Mouse (Mus musculus) embryonic facial prominence, embryonic 10.5 days (tissue): ENCODE data around the gene 2010111I01Rik. TPM values are rescaled to one million over a fixed set of nuclear protein-coding genes. Genes with fewer than 3 reads are reported as not detected.

ENCODE experiments used
- DNase-seq: peaks from one replicate; pipeline ENCODE4 v3.0.0-alpha.2; 2017; ENCODE audit warnings: low spot score
- H3K27ac ChIP-seq: fragments of 300-500 bp; sonication (generic); replicated peaks from 2 replicates; pipeline ENCODE4 v1.5.1; 2016; ENCODE audit warnings: mild to moderate bottlenecking
- H3K27me3 ChIP-seq: fragments of 300-500 bp; sonication (generic); replicated peaks from 2 replicates; pipeline ENCODE4 v1.6.1; 2016; ENCODE audit warnings: low read depth, mild to moderate bottlenecking; ENCODE audit not compliant: poor library complexity, severe bottlenecking
- H3K36me3 ChIP-seq: fragments of 300-500 bp; sonication (generic); replicated peaks from 2 replicates; pipeline ENCODE4 v1.6.1; 2016; ENCODE audit warnings: mild to moderate bottlenecking, moderate library complexity
- H3K4me1 ChIP-seq: fragments of 300-500 bp; sonication (generic); 2 replicates; pipeline ENCODE4 v1.6.1; 2016
- H3K4me3 ChIP-seq: fragments of 300-500 bp; sonication (generic); 2 replicates; pipeline ENCODE4 v1.5.1; 2016; ENCODE audit warnings: mild to moderate bottlenecking, moderate library complexity
- H3K9me3 ChIP-seq: fragments of 300-500 bp; sonication (generic); 2 replicates; pipeline ENCODE4 v1.6.1; 2016; ENCODE audit warnings: mild to moderate bottlenecking
- WGBS: fragments of 180-500 bp; shearing (Covaris S2); methylation state at CpG from one replicate; pipeline ENCODE4 v1.1.7; 2016; 5-methylcytosine and 5-hydroxymethylcytosine counted together
- polyA plus RNA-seq: library from polyadenylated mRNA; unstranded; fragments of >200 nt; fragmentation: Nextera tagmentation; extraction: Ambion mirVana; gene quantifications from 2 replicates; pipeline ENCODE4 v1.2.1, GENCODE M21; 2016

Gene 2010111I01Rik
- polyA plus RNA-seq, 1 experiment from 2014 or later, result 88.8 TPM

GRCm38 (mm10) chr13:63323286-63324075 lies 358.8 kb downstream of the 2010111I01Rik start:
- WGBS, result 77% methylated on average over 9 of the region's 9 CpGs
- DNase-seq, result no peak
- H3K4me1 ChIP-seq, result peaks cover 50% of the 10 kb centered on the region
- H3K27me3 ChIP-seq, result no peaks in the 10 kb centered on the region
- H3K9me3 ChIP-seq, result no peaks in the 10 kb centered on the region
- H3K36me3 ChIP-seq, result peaks cover 14% of the 10 kb centered on the region; the same call in 1 of the 2 replicates
- H3K4me3 ChIP-seq, result no peak overlapping the region
- peak overlapping the region; percentile 83 for H3K27ac ChIP-seq

DNA sequence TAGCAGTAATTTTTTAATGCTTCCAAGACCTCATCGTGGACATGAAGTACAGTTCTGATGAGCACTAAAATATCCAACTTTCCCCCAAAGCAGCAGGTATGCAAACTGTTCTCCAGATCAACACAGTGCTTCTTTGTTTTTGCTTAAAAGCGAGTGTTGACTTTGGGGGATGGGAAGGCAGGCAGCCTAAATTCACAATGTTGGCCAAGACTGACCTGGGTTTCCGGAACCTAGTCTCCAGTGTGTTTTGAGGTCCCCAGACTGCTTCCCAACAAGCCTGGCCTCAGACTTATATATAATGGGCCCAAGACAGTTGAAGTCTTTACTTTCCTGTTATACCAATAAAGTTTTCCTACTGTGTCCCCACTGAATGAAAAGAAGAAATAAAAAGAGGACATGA lies 359.6 kb downstream of the 2010111I01Rik start:
- Histone ChIP-seq H3K27me3 (no peaks in the 10 kb centered on the region), H3K36me3 (peaks cover 14% of the 10 kb centered on the region; the same call in 1 of the 2 replicates), H3K9me3 (no peaks in the 10 kb centered on the region), H3K27ac (peak overlapping the region; percentile 83), H3K4me1 (peaks cover 57% of the 10 kb centered on the region), H3K4me3 (no peak overlapping the region)
- WGBS, result 28% methylated on average over 3 of the region's 3 CpGs
- peak; percentile 49 for DNase-seq

DNA sequence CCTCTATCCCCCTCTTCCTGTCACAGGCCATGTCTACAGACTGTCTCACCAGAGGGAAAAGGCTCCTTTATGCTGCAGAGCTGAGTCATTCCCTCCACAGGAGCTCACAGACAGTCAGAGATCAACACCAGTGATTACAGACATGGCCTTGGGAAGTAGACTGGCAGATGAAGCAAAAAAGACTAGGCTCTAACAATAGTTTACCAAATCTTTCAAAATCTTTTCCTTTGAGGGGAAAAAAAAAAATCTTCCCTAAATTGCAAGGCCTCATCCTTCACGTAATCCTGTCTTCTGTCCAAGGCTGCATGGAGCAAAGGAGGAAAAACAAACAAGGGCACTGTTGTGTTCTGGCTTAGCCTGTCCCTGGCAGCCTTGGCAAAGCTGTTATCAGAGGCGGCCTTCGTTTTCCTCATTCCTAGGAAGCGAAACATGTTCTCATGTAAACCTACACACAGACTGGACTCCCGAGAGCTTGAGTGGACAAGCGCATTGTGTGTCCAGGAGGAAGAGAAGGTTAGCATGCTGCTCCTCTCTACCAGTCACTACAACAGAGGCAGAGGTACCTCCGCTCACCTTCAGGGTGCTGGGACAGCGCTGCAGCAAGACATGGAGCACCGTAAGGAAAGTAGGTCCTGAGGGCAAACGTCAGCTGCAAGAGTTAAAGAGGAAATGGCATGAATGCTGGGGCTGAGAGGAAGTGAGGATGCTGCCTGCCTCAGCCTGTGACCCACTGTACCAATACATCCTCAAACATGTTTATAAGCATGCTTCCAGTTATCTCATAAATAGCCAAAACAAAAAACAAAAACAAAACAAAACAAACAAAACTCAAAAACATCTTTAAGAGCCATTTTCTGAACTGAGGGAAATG lies 360.5 kb downstream of the 2010111I01Rik start:
- peak overlapping the region; percentile 83 for H3K27ac ChIP-seq
- H3K36me3 ChIP-seq, result peaks cover 14% of the 10 kb centered on the region; the same call in 1 of the 2 replicates
- no peak for DNase-seq
- no peaks in the 10 kb centered on the region for H3K9me3 ChIP-seq
- no peak overlapping the region for H3K4me3 ChIP-seq
- 57% methylated on average over 10 of the region's 10 CpGs for WGBS
- no peaks in the 10 kb centered on the region for H3K27me3 ChIP-seq
- peaks cover 66% of the 10 kb centered on the region for H3K4me1 ChIP-seq

GRCm38 (mm10) chr13:63326015-63326414 lies 361.3 kb downstream of the 2010111I01Rik start:
- H3K36me3 ChIP-seq, result peaks cover 10% of the 10 kb centered on the region; the same call in 1 of the 2 replicates
- peaks cover 74% of the 10 kb centered on the region for H3K4me1 ChIP-seq
- 83% methylated on average over 2 of the region's 2 CpGs for WGBS
- 0 out of 2 replicates have a peak overlapping the region, but pooled peaks have one; percentile 83 for H3K27ac ChIP-seq
- DNase-seq, result no peak
- H3K4me3 ChIP-seq, result no peak overlapping the region
- no peaks in the 10 kb centered on the region for H3K27me3 ChIP-seq
- no peaks in the 10 kb centered on the region for H3K9me3 ChIP-seq

DNA sequence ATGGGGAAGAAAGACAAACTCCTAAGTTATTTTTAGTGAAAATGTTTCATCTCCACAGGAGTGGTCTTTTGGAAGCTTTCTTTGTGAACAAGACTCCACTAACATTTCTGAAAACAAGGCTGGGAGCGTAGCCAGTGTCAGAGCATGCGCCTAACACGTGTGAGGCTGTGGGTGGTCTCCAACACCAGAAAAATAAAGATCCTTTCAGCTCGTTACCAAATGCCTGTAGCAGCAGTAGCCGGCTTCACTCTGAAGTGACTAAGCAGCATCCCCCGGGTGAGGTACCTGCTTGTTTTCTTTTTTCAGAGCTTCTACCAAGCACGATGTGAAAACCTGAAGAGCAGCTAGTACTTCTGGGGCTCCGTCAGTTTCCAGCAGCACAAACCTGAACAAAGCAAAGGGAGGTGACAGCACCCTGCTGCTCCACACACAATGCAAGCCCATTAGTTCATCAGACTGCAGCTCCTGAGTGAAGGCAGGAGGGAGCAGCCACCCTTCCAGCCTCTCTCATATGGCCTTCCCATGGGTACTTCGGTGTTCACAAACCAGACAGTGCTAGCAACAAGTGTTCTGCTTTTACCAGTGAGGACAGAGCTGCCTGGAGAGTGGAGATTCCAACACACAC lies 365.7 kb downstream of the 2010111I01Rik start:
- H3K27ac ChIP-seq, result peak overlapping the region; percentile 62
- H3K9me3 ChIP-seq, result no peaks in the 10 kb centered on the region
- H3K27me3 ChIP-seq, result no peaks in the 10 kb centered on the region
- H3K4me3 ChIP-seq, result no peak overlapping the region
- DNase-seq, result peak; percentile 36
- WGBS, result 28% methylated on average over 9 of the region's 9 CpGs
- H3K36me3 ChIP-seq, result no peaks in the 10 kb centered on the region
- peaks cover 48% of the 10 kb centered on the region for H3K4me1 ChIP-seq

DNA sequence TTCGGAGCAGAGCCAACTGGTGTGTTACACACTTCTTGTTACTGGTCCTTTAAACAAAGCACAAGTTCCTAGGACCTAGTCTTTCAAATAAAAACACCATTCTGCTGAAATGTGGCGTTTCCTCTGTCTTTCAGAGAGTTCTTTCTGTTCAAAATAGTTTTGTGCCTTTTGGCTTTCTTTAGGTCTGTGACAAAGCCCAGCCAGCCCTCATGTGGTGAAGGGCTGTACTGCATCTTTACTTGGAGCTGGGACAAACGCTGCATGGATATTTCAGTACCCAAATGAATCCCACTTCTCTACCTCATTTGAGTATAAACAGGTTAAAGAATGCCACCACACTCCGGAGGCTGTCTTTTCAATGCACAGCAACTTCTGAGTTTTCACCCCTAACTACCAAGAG lies 366.7 kb downstream of the 2010111I01Rik start:
- Histone ChIP-seq H3K4me1 (peaks cover 51% of the 10 kb centered on the region), H3K27ac (peak overlapping the region; percentile 65; the same call in 1 of the 2 replicates), H3K36me3 (no peaks in the 10 kb centered on the region)

DNA sequence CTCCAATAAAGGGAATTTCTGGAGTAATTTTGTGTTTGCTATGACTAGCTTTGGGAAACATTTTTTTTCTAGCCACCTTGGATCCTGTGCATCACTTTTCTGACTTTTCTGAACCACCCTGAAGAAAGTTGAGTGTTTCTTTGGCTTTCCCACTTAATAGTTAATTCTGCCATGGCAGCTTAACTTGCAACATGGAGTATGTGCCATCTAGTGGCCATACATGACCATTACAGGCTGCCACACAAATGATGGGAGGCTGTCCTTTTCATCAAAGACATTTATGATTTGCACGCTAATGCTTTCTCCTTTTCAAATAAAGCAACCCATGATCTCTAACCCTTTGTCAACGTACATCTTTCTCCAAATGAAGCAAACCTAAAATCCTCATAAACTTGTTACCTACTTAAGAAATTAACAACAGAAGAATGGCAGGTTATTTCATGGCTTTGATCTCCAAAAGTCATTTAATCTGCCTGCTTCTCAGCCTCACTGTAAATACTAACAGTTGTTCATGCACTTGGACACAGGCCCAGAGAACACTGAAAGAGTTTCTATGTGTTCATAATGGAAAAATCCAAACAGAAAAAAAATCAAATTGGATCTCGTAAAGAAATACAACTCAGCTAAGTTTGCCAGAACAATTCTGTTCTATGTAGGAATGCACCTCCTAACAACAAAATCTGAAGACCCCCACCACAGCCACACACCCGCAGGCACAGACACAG lies 368.0 kb downstream of the 2010111I01Rik start:
- no peaks in the 10 kb centered on the region for H3K27me3 ChIP-seq
- H3K4me3 ChIP-seq, result no peak overlapping the region
- no peaks in the 10 kb centered on the region for H3K36me3 ChIP-seq
- H3K27ac ChIP-seq, result no peak overlapping the region
- DNase-seq, result peak; percentile 63
- 48% methylated on average over 4 of the region's 4 CpGs for WGBS
- peaks cover 64% of the 10 kb centered on the region for H3K4me1 ChIP-seq
- no peaks in the 10 kb centered on the region for H3K9me3 ChIP-seq

More for the DNA sequence above, 366.7 kb downstream of the 2010111I01Rik start:
- Histone ChIP-seq H3K9me3 (no peaks in the 10 kb centered on the region), H3K4me3 (no peak overlapping the region), H3K27me3 (no peaks in the 10 kb centered on the region)
- peak; percentile 73 for DNase-seq
- 42% methylated on average over 4 of the region's 4 CpGs for WGBS

- Histone ChIP-seq H3K9me3 (no peaks in the 10 kb centered on the region), H3K36me3 (peaks cover 3% of the 10 kb centered on the region; the same call in 1 of the 2 replicates), H3K27me3 (no peaks in the 10 kb centered on the region), H3K27ac (peak overlapping the region; percentile 77), H3K4me1 (peaks cover 56% of the 10 kb centered on the region), H3K4me3 (no peak overlapping the region)
- WGBS, result 39% methylated on average over 4 of the region's 4 CpGs
- peak; percentile 70 for DNase-seq
Observed at GRCm38 (mm10) chr13:63335421-63336134, 370.9 kb downstream of the 2010111I01Rik start.

DNA sequence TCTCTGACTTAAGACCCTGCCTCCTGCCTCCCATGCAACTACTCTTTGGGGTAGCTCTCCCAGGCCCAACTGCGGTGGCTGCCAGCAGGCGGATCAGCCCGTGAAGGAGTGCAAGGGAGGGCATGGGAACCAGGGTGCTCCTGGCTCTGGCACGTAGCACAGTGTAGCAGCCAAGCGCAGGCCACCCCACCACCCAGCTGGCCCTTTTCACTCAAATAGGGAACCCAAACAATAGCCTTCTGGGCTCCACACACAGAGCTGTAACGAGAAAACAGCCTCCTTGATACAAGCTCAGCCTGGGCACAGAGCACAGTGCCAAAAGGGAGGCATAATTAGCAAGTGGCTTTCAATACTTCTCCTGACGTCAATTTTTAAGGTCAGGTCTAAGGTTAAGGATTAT lies 371.6 kb downstream of the 2010111I01Rik start:
- H3K4me1 ChIP-seq, result peaks cover 49% of the 10 kb centered on the region
- peaks cover 3% of the 10 kb centered on the region; the same call in 1 of the 2 replicates for H3K36me3 ChIP-seq
- H3K27ac ChIP-seq, result peak overlapping the region; percentile 77
- H3K27me3 ChIP-seq, result no peaks in the 10 kb centered on the region
- WGBS, result 48% methylated on average over 7 of the region's 7 CpGs
- H3K9me3 ChIP-seq, result no peaks in the 10 kb centered on the region
- peak; percentile 25 for DNase-seq
- H3K4me3 ChIP-seq, result no peak overlapping the region

- DNase-seq, result peak; percentile 70
- Histone ChIP-seq H3K27ac (peak overlapping the region; percentile 16; the same call in 1 of the 2 replicates), H3K9me3 (no peaks in the 10 kb centered on the region), H3K4me1 (peaks cover 49% of the 10 kb centered on the region), H3K36me3 (peaks cover 3% of the 10 kb centered on the region; the same call in 1 of the 2 replicates), H3K27me3 (no peaks in the 10 kb centered on the region), H3K4me3 (no peak overlapping the region)
- 35% methylated on average over 8 of the region's 8 CpGs for WGBS
Observed at GRCm38 (mm10) chr13:63337239-63337960, 372.7 kb downstream of the 2010111I01Rik start.

DNA sequence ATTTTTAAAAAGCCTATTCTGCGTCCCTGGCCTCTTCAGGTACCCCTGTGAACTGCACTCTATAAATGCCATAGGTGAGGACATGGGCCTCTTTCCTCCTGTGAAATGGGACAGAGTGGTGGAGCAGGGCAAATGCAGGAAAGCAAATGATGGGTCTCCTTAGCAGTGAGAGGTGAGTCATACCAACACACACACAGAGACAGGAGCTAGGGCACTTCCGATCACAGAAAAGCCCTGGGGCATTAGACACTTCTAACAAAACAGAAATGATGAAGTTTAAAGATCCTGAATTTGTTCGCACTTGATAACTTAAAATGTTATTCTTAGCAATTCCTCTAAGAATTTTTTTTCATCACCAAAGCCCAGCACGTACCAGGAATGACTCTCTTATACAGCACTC lies 375.3 kb downstream of the 2010111I01Rik start:
- peaks cover 6% of the 10 kb centered on the region; the same call in 1 of the 2 replicates for H3K36me3 ChIP-seq
- H3K9me3 ChIP-seq, result no peaks in the 10 kb centered on the region
- no peak overlapping the region for H3K27ac ChIP-seq
- peaks cover 37% of the 10 kb centered on the region for H3K4me1 ChIP-seq
- no peaks in the 10 kb centered on the region for H3K27me3 ChIP-seq
- 83% methylated on average over 4 of the region's 4 CpGs for WGBS
- no peak for DNase-seq
- H3K4me3 ChIP-seq, result no peak overlapping the region
